21 mouse cellular contexts compared by ENCODE assay signal in genomic region chr17:84002939-84003338, GRCm38 (mm10).
DNase-seq lines count a peak whose midpoint lies in the region; ATAC-seq and TF ChIP-seq lines count a peak whose summit lies in the region.
"Had no signal": no experiment of that assay in that cellular context is flagged by ENCODE, and none has a peak within 500 bp of the region (broad histone marks: within the 10 kb centered on the region; RNA-seq: fewer than 3 reads in every experiment).

No protein-coding gene starts in this region.

- no peak overlapping the region for H3K4me2 ChIP-seq in embryonic facial prominence, embryonic 14.5 days (ENCODE audit: low read depth, low read length)
- H3K4me2 ChIP-seq in limb, embryonic 14.5 days (replicated peaks; ENCODE audit: low read depth, low read length, severe bottlenecking): no peak overlapping the region
- no peak overlapping the region for H3K4me2 ChIP-seq in liver, postnatal 0 days (ENCODE audit: low read depth, low read length)
- H3K4me2 ChIP-seq: forebrain, embryonic 12.5 days; hindbrain, embryonic 12.5 days; neural tube, embryonic 15.5 days had no signal

- no peaks in the 10 kb centered on the region for H3K9me3 ChIP-seq in embryonic facial prominence, embryonic 14.5 days (ENCODE audit: control insufficient read depth, low read length)
- no peaks in the 10 kb centered on the region for H3K9me3 ChIP-seq in limb, embryonic 14.5 days (ENCODE audit: control insufficient read depth, low read length)
- no peaks in the 10 kb centered on the region for H3K9me3 ChIP-seq in liver, postnatal 0 days (ENCODE audit: low read length)
- H3K9me3 ChIP-seq: forebrain, embryonic 12.5 days; G1E; heart, embryonic 10.5 days; hindbrain, embryonic 12.5 days; neural tube, embryonic 15.5 days had no signal

- H3K4me3 ChIP-seq in gastrocnemius, adult 2 months: no peak overlapping the region
- H3K4me3 ChIP-seq in embryonic facial prominence, embryonic 14.5 days (ENCODE audit: low read depth, low read length): no peak overlapping the region
- no peak overlapping the region for H3K4me3 ChIP-seq in limb, embryonic 14.5 days (replicated peaks; ENCODE audit: low read length)
- no peak overlapping the region for H3K4me3 ChIP-seq in layer of hippocampus, adult 2 months
- H3K4me3 ChIP-seq in liver, postnatal 0 days (ENCODE audit: low read depth, low read length): no peak overlapping the region
- H3K4me3 ChIP-seq: forebrain, embryonic 12.5 days; heart, embryonic 10.5 days; hindbrain, embryonic 12.5 days; megakaryocyte, embryonic 14.5 days; neural tube, embryonic 15.5 days had no signal

- no peak for DNase-seq in gastrocnemius, adult 2 months
- no peak for DNase-seq in gastrocnemius, postnatal 10 days
- peak; percentile 65 for DNase-seq in 3T3-L1 (ENCODE audit: low read depth, low spot score)
- no peak for DNase-seq in embryonic facial prominence, embryonic 14.5 days (ENCODE audit: low spot score)
- no peak for DNase-seq in limb, embryonic 14.5 days (ENCODE audit: low spot score)
- DNase-seq in layer of hippocampus, adult 2 months (ENCODE audit: low spot score in 2 of 2): no peak
- no peak for DNase-seq in liver, postnatal 0 days
- DNase-seq: cerebellum, adult 8-10 months; heart, postnatal 10 days; kidney, postnatal 36 days; liver; right cerebral cortex, postnatal 14 days; thymus, postnatal 14 days had no signal

- ATAC-seq in embryonic facial prominence, embryonic 14.5 days (ENCODE audit: low read depth): no peak
- no peak for ATAC-seq in limb, embryonic 14.5 days (ENCODE audit: low FRiP score, low read depth)
- ATAC-seq in liver, postnatal 0 days: no peak
- ATAC-seq: inflammation-experienced regulatory T-cells, adult 6 months; midbrain, embryonic 16.5 days had no signal

- H3K9ac ChIP-seq in embryonic facial prominence, embryonic 14.5 days (ENCODE audit: low read depth, low read length): no peak overlapping the region
- H3K9ac ChIP-seq in limb, embryonic 14.5 days (ENCODE audit: low read depth, low read length, severe bottlenecking): no peak overlapping the region
- no peak overlapping the region for H3K9ac ChIP-seq in liver, postnatal 0 days (replicated peaks)
- H3K9ac ChIP-seq: forebrain, embryonic 12.5 days; hindbrain, embryonic 12.5 days; neural tube, embryonic 15.5 days had no signal

- H3K27ac ChIP-seq in gastrocnemius, adult 2 months: peak overlapping the region; percentile 78
- peak overlapping the region; percentile 83 for H3K27ac ChIP-seq in embryonic facial prominence, embryonic 14.5 days (replicated peaks; ENCODE audit: low read depth, low read length)
- 0 out of 2 replicates have a peak overlapping the region, but pooled peaks have one; percentile 15 for H3K27ac ChIP-seq in limb, embryonic 14.5 days (replicated peaks; ENCODE audit: low read depth, low read length)
- no peak overlapping the region for H3K27ac ChIP-seq in layer of hippocampus, adult 2 months
- no peak overlapping the region for H3K27ac ChIP-seq in liver, postnatal 0 days (ENCODE audit: low read depth)
- H3K27ac ChIP-seq: forebrain, embryonic 12.5 days; heart, embryonic 10.5 days; hindbrain, embryonic 12.5 days; neural tube, embryonic 15.5 days had no signal

- no peak for TF ChIP-seq POLR2A in limb, embryonic 14.5 days (IDR thresholded peaks at IDR 0.05; ENCODE audit: borderline replicate concordance, extremely low read depth, insufficient read depth, insufficient read length)

- TF ChIP-seq CTCF in gastrocnemius, adult 2 months (IDR thresholded peaks at IDR 0.05): no peak
- TF ChIP-seq CTCF in layer of hippocampus, adult 2 months (conservative IDR thresholded peaks at IDR 0.05): no peak
- TF ChIP-seq CTCF in liver, postnatal 0 days (IDR thresholded peaks at IDR 0.05; ENCODE audit: low read depth): no peak

- WGBS in embryonic facial prominence, embryonic 14.5 days: 77% methylated on average over 6 of the region's 6 CpGs
- WGBS in limb, embryonic 14.5 days: 91% methylated on average over 6 of the region's 6 CpGs
- 81% methylated on average over 6 of the region's 6 CpGs for WGBS in liver, postnatal 0 days (ENCODE audit: insufficient replicate concordance)

- TF ChIP-seq EP300 in liver, postnatal 0 days (IDR thresholded peaks at IDR 0.05; ENCODE audit: low read depth): no peak

- no peaks in the 10 kb centered on the region for H3K27me3 ChIP-seq in embryonic facial prominence, embryonic 14.5 days (replicated peaks; ENCODE audit: control insufficient read depth, insufficient read depth, low read length)
- no peaks in the 10 kb centered on the region for H3K27me3 ChIP-seq in limb, embryonic 14.5 days (ENCODE audit: control insufficient read depth, insufficient read depth, low read length)
- no peaks in the 10 kb centered on the region for H3K27me3 ChIP-seq in liver, postnatal 0 days (ENCODE audit: insufficient read depth, low read length)
- H3K27me3 ChIP-seq: neural tube, embryonic 15.5 days had no signal

- H3K4me1 ChIP-seq in embryonic facial prominence, embryonic 14.5 days (ENCODE audit: control insufficient read depth, insufficient read depth, low read length): peaks cover 24% of the 10 kb centered on the region
- peaks cover 19% of the 10 kb centered on the region for H3K4me1 ChIP-seq in limb, embryonic 14.5 days (ENCODE audit: control insufficient read depth, insufficient read depth, low read length)
- H3K4me1 ChIP-seq in liver, postnatal 0 days (ENCODE audit: insufficient read depth): peaks cover 21% of the 10 kb centered on the region

- intact Hi-C loops in gastrocnemius, adult 2 months (cut with DNase I): no loop called here

- no peaks in the 10 kb centered on the region for H3K36me3 ChIP-seq in embryonic facial prominence, embryonic 14.5 days (ENCODE audit: control insufficient read depth, insufficient read depth, low read length)
- H3K36me3 ChIP-seq in limb, embryonic 14.5 days (ENCODE audit: control insufficient read depth, insufficient read depth, low read length): no peaks in the 10 kb centered on the region
- no peaks in the 10 kb centered on the region for H3K36me3 ChIP-seq in liver, postnatal 0 days (replicated peaks; ENCODE audit: insufficient read depth, low read length)
- H3K36me3 ChIP-seq: forebrain, embryonic 12.5 days; G1E; heart, embryonic 10.5 days; hindbrain, embryonic 12.5 days; neural tube, embryonic 15.5 days had no signal

Comparison
In these comparisons a context has a peak if more than half of its experiments do, and no peak if none do; other contexts are left out.
1. H3K27ac ChIP-seq: peak in gastrocnemius, adult 2 months (single experiment), embryonic facial prominence, embryonic 14.5 days (single experiment) and limb, embryonic 14.5 days (single experiment); none in layer of hippocampus, adult 2 months (single experiment) and liver, postnatal 0 days (single experiment).